Mouse (Mus musculus): Measurements from ENCODE around the gene Ppip5k2. TPM values are rescaled to one million over a fixed set of nuclear protein-coding genes. Genes with fewer than 3 reads are reported as not detected.

Gene Ppip5k2
- polyA plus RNA-seq, 1 experiment from 2014 or later = 57.2 TPM

GRCm38 (mm10) chr1:97785685-97786393 lies 15.6 kb upstream of the Ppip5k2 start:
- no peak overlapping the region for H3K9ac ChIP-seq (ENCODE audit: low read length)
- WGBS = 92% methylated on average over 11 of the region's 11 CpGs
- no peaks in the 10 kb centered on the region for H3K36me3 ChIP-seq (ENCODE audit: control insufficient read depth, insufficient read depth, low read length)
- no peak overlapping the region for H3K27ac ChIP-seq (ENCODE audit: low read depth, low read length)
- no peak overlapping the region for H3K4me3 ChIP-seq (ENCODE audit: low read depth, low read length)
- no peak overlapping the region for H3K4me2 ChIP-seq (ENCODE audit: low read depth, low read length, severe bottlenecking)
- no peaks in the 10 kb centered on the region for H3K9me3 ChIP-seq (ENCODE audit: control insufficient read depth, low read length)
- ATAC-seq (replicated peaks; ENCODE audit: low FRiP score) (no peak), DNase-seq (ENCODE audit: low spot score) (no peak)
- no peaks in the 10 kb centered on the region for H3K27me3 ChIP-seq (ENCODE audit: control insufficient read depth, insufficient read depth, low read length)
- H3K4me1 ChIP-seq (replicated peaks; ENCODE audit: control insufficient read depth, insufficient read depth, low read length) = no peaks in the 10 kb centered on the region

GRCm38 (mm10) chr1:97784928-97785327 lies 14.7 kb upstream of the Ppip5k2 start:
- Histone ChIP-seq H3K4me2 (ENCODE audit: low read depth, low read length, severe bottlenecking) (no peak overlapping the region), H3K9me3 (ENCODE audit: control insufficient read depth, low read length) (no peaks in the 10 kb centered on the region), H3K4me3 (ENCODE audit: low read depth, low read length) (no peak overlapping the region), H3K27me3 (ENCODE audit: control insufficient read depth, insufficient read depth, low read length) (no peaks in the 10 kb centered on the region), H3K9ac (ENCODE audit: low read length) (no peak overlapping the region), H3K36me3 (ENCODE audit: control insufficient read depth, insufficient read depth, low read length) (no peaks in the 10 kb centered on the region), H3K4me1 (replicated peaks; ENCODE audit: control insufficient read depth, insufficient read depth, low read length) (no peaks in the 10 kb centered on the region), H3K27ac (ENCODE audit: low read depth, low read length) (no peak overlapping the region)
- 80% methylated on average over 7 of the region's 7 CpGs for WGBS
- DNase-seq (ENCODE audit: low spot score) (no peak), ATAC-seq (replicated peaks; ENCODE audit: low FRiP score) (no peak)

DNA sequence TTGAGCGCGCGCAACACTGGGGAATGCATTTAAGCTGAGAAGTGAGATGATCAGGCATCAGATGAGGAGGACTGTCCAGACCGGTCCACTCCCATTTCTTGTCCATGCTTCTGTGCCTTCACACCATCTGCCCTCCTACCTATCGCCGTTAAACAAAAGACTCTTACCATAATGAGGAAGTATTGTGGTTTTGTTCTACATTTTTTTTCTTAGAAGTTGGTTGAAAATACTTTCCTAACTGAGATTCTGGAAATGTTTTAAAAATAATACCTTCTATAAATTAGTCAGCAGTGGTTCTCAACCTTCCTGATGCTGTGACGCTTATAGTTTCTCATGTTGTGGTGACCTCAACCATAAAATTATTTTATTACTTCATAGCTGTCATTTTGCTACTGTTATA lies 11.5 kb upstream of the Ppip5k2 start:
- Histone ChIP-seq H3K4me3 (ENCODE audit: low read depth, low read length) (no peak overlapping the region), H3K9me3 (ENCODE audit: control insufficient read depth, low read length) (no peaks in the 10 kb centered on the region), H3K9ac (ENCODE audit: low read length) (no peak overlapping the region), H3K27ac (ENCODE audit: low read depth, low read length) (no peak overlapping the region), H3K36me3 (ENCODE audit: control insufficient read depth, insufficient read depth, low read length) (no peaks in the 10 kb centered on the region), H3K4me1 (replicated peaks; ENCODE audit: control insufficient read depth, insufficient read depth, low read length) (no peaks in the 10 kb centered on the region), H3K27me3 (ENCODE audit: control insufficient read depth, insufficient read depth, low read length) (no peaks in the 10 kb centered on the region), H3K4me2 (ENCODE audit: low read depth, low read length, severe bottlenecking) (no peak overlapping the region)
- WGBS = 99% methylated on average over 7 of the region's 7 CpGs
- DNase-seq (ENCODE audit: low spot score) = no peak
- no peak for ATAC-seq (replicated peaks; ENCODE audit: low FRiP score)

DNA sequence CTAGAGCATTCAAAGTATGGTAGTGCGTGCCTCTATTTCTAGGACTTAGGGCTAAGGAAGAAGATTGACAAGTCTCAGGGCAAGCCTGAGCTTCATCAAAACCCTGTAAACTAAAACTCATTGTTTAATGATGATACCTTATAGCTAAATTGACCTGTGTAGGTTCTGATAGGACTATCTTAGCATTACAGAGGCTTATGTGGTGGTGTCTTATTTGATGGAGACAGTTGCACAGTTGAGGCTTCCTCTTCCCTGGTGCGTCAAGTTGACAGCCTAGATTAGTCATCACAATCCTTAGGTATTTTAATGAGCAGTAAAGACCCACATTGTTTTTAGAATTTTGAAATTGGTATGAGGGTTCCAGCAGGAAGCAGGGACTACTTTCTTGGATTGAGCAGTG lies 3.8 kb upstream of the Ppip5k2 start:
- Histone ChIP-seq H3K36me3 (ENCODE audit: control insufficient read depth, insufficient read depth, low read length) (no peaks in the 10 kb centered on the region), H3K4me3 (ENCODE audit: low read depth, low read length) (no peak overlapping the region), H3K9me3 (ENCODE audit: control insufficient read depth, low read length) (no peaks in the 10 kb centered on the region), H3K27me3 (ENCODE audit: control insufficient read depth, insufficient read depth, low read length) (no peaks in the 10 kb centered on the region), H3K4me2 (ENCODE audit: low read depth, low read length, severe bottlenecking) (no peak overlapping the region), H3K4me1 (replicated peaks; ENCODE audit: control insufficient read depth, insufficient read depth, low read length) (peaks cover 3% of the 10 kb centered on the region; the same call in 1 of the 2 replicates), H3K9ac (ENCODE audit: low read length) (no peak overlapping the region), H3K27ac (ENCODE audit: low read depth, low read length) (no peak overlapping the region)
- no peak for ATAC-seq (replicated peaks; ENCODE audit: low FRiP score)
- WGBS = 91% methylated on average over 2 of the region's 2 CpGs
- DNase-seq (ENCODE audit: low spot score) = no peak

- 83% methylated on average over 6 of the region's 6 CpGs for WGBS
- peaks cover 3% of the 10 kb centered on the region; the same call in 1 of the 2 replicates for H3K4me1 ChIP-seq (replicated peaks; ENCODE audit: control insufficient read depth, insufficient read depth, low read length)
- DNase-seq (ENCODE audit: low spot score) (no peak), ATAC-seq (replicated peaks; ENCODE audit: low FRiP score) (no peak)
- H3K4me2 ChIP-seq (ENCODE audit: low read depth, low read length, severe bottlenecking) = no peak overlapping the region
- no peaks in the 10 kb centered on the region for H3K27me3 ChIP-seq (ENCODE audit: control insufficient read depth, insufficient read depth, low read length)
- no peak overlapping the region for H3K4me3 ChIP-seq (ENCODE audit: low read depth, low read length)
- H3K36me3 ChIP-seq (ENCODE audit: control insufficient read depth, insufficient read depth, low read length) = no peaks in the 10 kb centered on the region
- H3K9me3 ChIP-seq (ENCODE audit: control insufficient read depth, low read length) = no peaks in the 10 kb centered on the region
- no peak overlapping the region for H3K9ac ChIP-seq (ENCODE audit: low read length)
- no peak overlapping the region for H3K27ac ChIP-seq (ENCODE audit: low read depth, low read length)
Observed at GRCm38 (mm10) chr1:97773362-97773761, 3.2 kb upstream of the Ppip5k2 start.

GRCm38 (mm10) chr1:97771727-97772126 lies 1.5 kb upstream of the Ppip5k2 start:
- no peaks in the 10 kb centered on the region for H3K9me3 ChIP-seq (ENCODE audit: control insufficient read depth, low read length)
- H3K9ac ChIP-seq (ENCODE audit: low read length) = no peak overlapping the region
- H3K4me1 ChIP-seq (replicated peaks; ENCODE audit: control insufficient read depth, insufficient read depth, low read length) = peaks cover 4% of the 10 kb centered on the region; the same call in 1 of the 2 replicates
- no peak overlapping the region for H3K4me3 ChIP-seq (ENCODE audit: low read depth, low read length)
- no peaks in the 10 kb centered on the region for H3K27me3 ChIP-seq (ENCODE audit: control insufficient read depth, insufficient read depth, low read length)
- no peak overlapping the region for H3K27ac ChIP-seq (ENCODE audit: low read depth, low read length)
- H3K4me2 ChIP-seq (ENCODE audit: low read depth, low read length, severe bottlenecking) = no peak overlapping the region
- H3K36me3 ChIP-seq (ENCODE audit: control insufficient read depth, insufficient read depth, low read length) = no peaks in the 10 kb centered on the region
- DNase-seq (ENCODE audit: low spot score) = no peak
- 95% methylated on average over 5 of the region's 5 CpGs for WGBS
- no peak for ATAC-seq (replicated peaks; ENCODE audit: low FRiP score)

DNA sequence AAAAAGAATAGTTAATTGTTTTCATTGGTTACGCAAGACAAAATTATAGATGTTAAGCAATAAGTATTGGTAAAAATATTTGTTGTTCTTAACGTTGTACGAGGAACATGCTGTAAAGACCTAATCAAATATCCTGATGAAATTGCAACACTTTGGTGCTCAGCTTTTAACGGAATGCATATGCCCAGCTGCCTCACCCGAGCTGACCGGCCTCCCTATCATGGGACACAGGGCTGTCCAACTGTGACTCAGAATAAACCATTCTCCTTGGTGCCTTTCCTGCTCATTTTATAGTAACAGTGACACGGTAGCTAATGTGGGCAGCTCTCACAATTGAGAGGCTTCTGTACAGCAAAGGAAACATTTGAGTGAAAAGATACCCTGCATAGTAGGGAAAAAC lies 907 bp upstream of the Ppip5k2 start:
- H3K9ac ChIP-seq (ENCODE audit: low read length) = no peak overlapping the region
- no peaks in the 10 kb centered on the region for H3K36me3 ChIP-seq (ENCODE audit: control insufficient read depth, insufficient read depth, low read length)
- H3K4me3 ChIP-seq (ENCODE audit: low read depth, low read length) = no peak overlapping the region; the same call in 1 of the 2 replicates
- 0 out of 2 replicates have a peak overlapping the region, but pooled peaks have one; percentile 26 for H3K4me2 ChIP-seq (ENCODE audit: low read depth, low read length, severe bottlenecking)
- peaks cover 4% of the 10 kb centered on the region; the same call in 1 of the 2 replicates for H3K4me1 ChIP-seq (replicated peaks; ENCODE audit: control insufficient read depth, insufficient read depth, low read length)
- DNase-seq (ENCODE audit: low spot score) (no peak), ATAC-seq (replicated peaks; ENCODE audit: low FRiP score) (no peak)
- no peaks in the 10 kb centered on the region for H3K9me3 ChIP-seq (ENCODE audit: control insufficient read depth, low read length)
- H3K27ac ChIP-seq (ENCODE audit: low read depth, low read length) = no peak overlapping the region
- no peaks in the 10 kb centered on the region for H3K27me3 ChIP-seq (ENCODE audit: control insufficient read depth, insufficient read depth, low read length)
- WGBS = 76% methylated on average over 7 of the region's 7 CpGs

DNA sequence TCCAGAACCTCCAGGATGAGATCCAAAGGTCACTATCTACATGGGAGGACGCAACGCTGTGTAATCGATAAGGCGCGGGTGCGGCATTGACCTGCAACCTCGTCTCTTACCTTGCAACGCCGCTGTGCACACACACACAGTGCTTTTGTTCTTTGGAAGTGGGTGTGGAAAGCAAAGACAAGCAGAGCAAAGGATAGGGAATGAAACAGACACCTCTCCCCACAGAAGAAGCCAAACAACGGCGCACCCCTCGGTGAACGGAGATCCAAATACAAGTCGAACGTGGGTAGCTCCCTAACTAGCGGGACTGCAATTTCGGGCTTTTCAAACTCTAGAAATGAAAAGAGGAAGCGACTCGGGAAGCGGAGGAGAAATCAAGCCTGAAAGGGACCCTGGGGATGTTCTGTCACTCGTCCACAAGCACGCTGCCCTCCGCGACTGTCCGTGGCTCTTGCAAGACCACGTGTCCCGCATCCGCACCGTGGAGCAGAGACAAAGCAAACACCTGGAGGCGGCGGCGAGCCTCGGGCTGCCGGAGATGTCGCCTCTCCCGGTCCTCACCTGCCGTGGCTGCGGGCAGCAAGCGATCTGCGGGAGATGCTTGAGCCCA lies 812 bp downstream of the Ppip5k2 start:
- Histone ChIP-seq H3K4me1 (replicated peaks; ENCODE audit: control insufficient read depth, insufficient read depth, low read length) (peaks cover 4% of the 10 kb centered on the region; the same call in 1 of the 2 replicates), H3K27me3 (ENCODE audit: control insufficient read depth, insufficient read depth, low read length) (no peaks in the 10 kb centered on the region), H3K36me3 (ENCODE audit: control insufficient read depth, insufficient read depth, low read length) (no peaks in the 10 kb centered on the region), H3K27ac (ENCODE audit: low read depth, low read length) (no peak overlapping the region), H3K4me2 (ENCODE audit: low read depth, low read length, severe bottlenecking) (peak overlapping the region; percentile 64), H3K9ac (ENCODE audit: low read length) (peak overlapping the region; percentile 77), H3K4me3 (ENCODE audit: low read depth, low read length) (peak overlapping the region; percentile 80), H3K9me3 (ENCODE audit: control insufficient read depth, low read length) (no peaks in the 10 kb centered on the region)
- under 1% methylated on average over 40 of the region's 40 CpGs for WGBS
- peak; percentile 5 for ATAC-seq (replicated peaks; ENCODE audit: low FRiP score)
- peak; percentile 62 for DNase-seq (ENCODE audit: low spot score)

Measured in forebrain, embryonic 11.5 days (tissue).